Mouse (Mus musculus): ENCODE measurements around the gene Scd2. TPM values are rescaled to one million over a fixed set of nuclear protein-coding genes. Genes with fewer than 3 reads are reported as not detected.
"Not testable (repeated sequence)": the region's sequence is repeated elsewhere in the genome, so short reads cannot be mapped to it uniquely, and the experiment has no call there.

The Scd2 gene
- total and polyA plus RNA-seq, 3 experiments: 47.4 to 593 (median 392) TPM

GRCm38 (mm10) chr19:44248081-44248853, 45.2 kb upstream of the Scd2 start (continued):
- TF ChIP-seq POLR2AphosphoS2 (IDR thresholded peaks at IDR 0.05; ENCODE audit: low read length) (peak; percentile 85), MYB (IDR thresholded peaks at IDR 0.05; ENCODE audit: low read depth, low read length) (no peak), JUND (IDR thresholded peaks at IDR 0.05; ENCODE audit: low read depth, low read length) (no peak), RAD21 (IDR thresholded peaks at IDR 0.05; ENCODE audit: low read depth, low read length) (no peak)

- DNase-seq (ENCODE audit: low read depth, low spot score): no peak
- H3K9ac ChIP-seq (ENCODE audit: control insufficient read depth, low read depth, low read length, poor library complexity, severe bottlenecking): peak overlapping the region; percentile 65
- H3K4me3 ChIP-seq (ENCODE audit: control insufficient read depth in 1 of 2, insufficient read depth in 1 of 2, low read depth in 2 of 2, low read length in 2 of 2): peak overlapping the region; percentile 47 to 49
- peak overlapping the region; percentile 94 for H3K27ac ChIP-seq (ENCODE audit: control insufficient read depth, low read depth, low read length)
- TF ChIP-seq SIN3A (IDR thresholded peaks at IDR 0.05; ENCODE audit: low read length): 0 out of 2 replicates have a peak, but pooled peaks have one; percentile 9
- no peak for TF ChIP-seq UBTF (IDR thresholded peaks at IDR 0.05; ENCODE audit: borderline replicate concordance, insufficient read depth, low read depth, low read length)
- no peaks in the 10 kb centered on the region; the same call in 1 of the 2 replicates for H3K79me2 ChIP-seq (ENCODE audit: control insufficient read depth, insufficient read depth, low read length, poor library complexity)
- H3K36me3 ChIP-seq (ENCODE audit: control insufficient read depth in 1 of 2, insufficient read depth in 2 of 2, low read length in 2 of 2): peaks cover 0 to 9% of the 10 kb centered on the region in 2 experiments; a peak in 2 of 4 replicates
- H3K9me3 ChIP-seq (replicated peaks; ENCODE audit: insufficient read depth, low read length): no peaks in the 10 kb centered on the region
- peaks cover 3 to 14% of the 10 kb centered on the region in 2 experiments for H3K4me1 ChIP-seq (ENCODE audit: control insufficient read depth in 1 of 2, insufficient read depth in 2 of 2, low read length in 2 of 2)
- no peaks in the 10 kb centered on the region for H3K27me3 ChIP-seq (ENCODE audit: control insufficient read depth in 1 of 2, insufficient read depth in 2 of 2, low read length in 2 of 2)
Measured at GRCm38 (mm10) chr19:44248854-44249351, 44.6 kb upstream of the Scd2 start.

- not testable (repeated sequence) for H3K79me2 ChIP-seq (ENCODE audit: control insufficient read depth, insufficient read depth, low read length, poor library complexity); H3K9ac ChIP-seq (ENCODE audit: control insufficient read depth, low read depth, low read length, poor library complexity, severe bottlenecking); H3K27ac ChIP-seq (ENCODE audit: control insufficient read depth, low read depth, low read length); H3K27me3 ChIP-seq (ENCODE audit: control insufficient read depth in 1 of 2, insufficient read depth in 2 of 2, low read length in 2 of 2); DNase-seq (ENCODE audit: low read depth, low spot score); H3K4me3 ChIP-seq (ENCODE audit: control insufficient read depth in 1 of 2, insufficient read depth in 1 of 2, low read depth in 2 of 2, low read length in 2 of 2); H3K9me3 ChIP-seq (replicated peaks; ENCODE audit: insufficient read depth, low read length); H3K36me3 ChIP-seq (ENCODE audit: control insufficient read depth in 1 of 2, insufficient read depth in 2 of 2, low read length in 2 of 2)
- peaks cover 3 to 11% of the 10 kb centered on the region in 2 experiments for H3K4me1 ChIP-seq (ENCODE audit: control insufficient read depth in 1 of 2, insufficient read depth in 2 of 2, low read length in 2 of 2)
- TF ChIP-seq ZNF384 (IDR thresholded peaks at IDR 0.05; ENCODE audit: low read depth, low read length): peak; percentile 48; the same call in 1 of the 2 replicates
- 0 out of 2 replicates have a peak, but pooled peaks have one; percentile 23 for TF ChIP-seq SMC3 (IDR thresholded peaks at IDR 0.05; ENCODE audit: low read depth, low read length)
- peak in 1 of 3 experiments; percentile 20; a peak in 2 of 6 replicates for TF ChIP-seq CTCF (IDR thresholded peaks at IDR 0.05 in 2 of 3, conservative IDR thresholded peaks at IDR 0.05 in 1 of 3; ENCODE audit: control insufficient read depth in 1 of 3, insufficient read depth in 1 of 3, low read depth in 2 of 3, low read length in 3 of 3, poor library complexity in 1 of 3, severe bottlenecking in 1 of 3)
Measured at GRCm38 (mm10) chr19:44251138-44251537, 42.3 kb upstream of the Scd2 start.

- no peak overlapping the region for H3K4me3 ChIP-seq (ENCODE audit: control insufficient read depth in 1 of 2, insufficient read depth in 1 of 2, low read depth in 2 of 2, low read length in 2 of 2)
- no peak overlapping the region for H3K9ac ChIP-seq (ENCODE audit: control insufficient read depth, low read depth, low read length, poor library complexity, severe bottlenecking)
- peaks cover 0 to 6% of the 10 kb centered on the region in 2 experiments for H3K4me1 ChIP-seq (ENCODE audit: control insufficient read depth in 1 of 2, insufficient read depth in 2 of 2, low read length in 2 of 2)
Measured at GRCm38 (mm10) chr19:44251936-44252558, 41.4 kb upstream of the Scd2 start.

GRCm38 (mm10) chr19:44254106-44254505, 39.4 kb upstream of the Scd2 start:
- H3K36me3 ChIP-seq (ENCODE audit: control insufficient read depth in 1 of 2, insufficient read depth in 2 of 2, low read length in 2 of 2); H3K9me3 ChIP-seq (replicated peaks; ENCODE audit: insufficient read depth, low read length); H3K79me2 ChIP-seq (ENCODE audit: control insufficient read depth, insufficient read depth, low read length, poor library complexity); H3K4me1 ChIP-seq (ENCODE audit: control insufficient read depth in 1 of 2, insufficient read depth in 2 of 2, low read length in 2 of 2); H3K4me3 ChIP-seq (ENCODE audit: control insufficient read depth in 1 of 2, insufficient read depth in 1 of 2, low read depth in 2 of 2, low read length in 2 of 2); H3K9ac ChIP-seq (ENCODE audit: control insufficient read depth, low read depth, low read length, poor library complexity, severe bottlenecking); H3K27me3 ChIP-seq (ENCODE audit: control insufficient read depth in 1 of 2, insufficient read depth in 2 of 2, low read length in 2 of 2); DNase-seq (ENCODE audit: low read depth, low spot score); H3K27ac ChIP-seq (ENCODE audit: control insufficient read depth, low read depth, low read length): not testable (repeated sequence)

More at GRCm38 (mm10) chr19:44251936-44252558, 41.4 kb upstream of the Scd2 start:
- DNase-seq (ENCODE audit: low read depth, low spot score): peak; percentile 55
- H3K27ac ChIP-seq (ENCODE audit: control insufficient read depth, low read depth, low read length): no peak overlapping the region
- no peaks in the 10 kb centered on the region for H3K27me3 ChIP-seq (ENCODE audit: control insufficient read depth in 1 of 2, insufficient read depth in 2 of 2, low read length in 2 of 2)
- H3K36me3 ChIP-seq (ENCODE audit: control insufficient read depth in 1 of 2, insufficient read depth in 2 of 2, low read length in 2 of 2): peaks cover 0 to 2% of the 10 kb centered on the region in 2 experiments; a peak in 2 of 4 replicates
- no peaks in the 10 kb centered on the region for H3K9me3 ChIP-seq (replicated peaks; ENCODE audit: insufficient read depth, low read length)
- TF ChIP-seq MYC (IDR thresholded peaks at IDR 0.05; ENCODE audit: low read depth, low read length) (no peak), SMC3 (IDR thresholded peaks at IDR 0.05; ENCODE audit: low read depth, low read length) (no peak), RAD21 (IDR thresholded peaks at IDR 0.05; ENCODE audit: low read depth, low read length) (no peak), UBTF (IDR thresholded peaks at IDR 0.05; ENCODE audit: borderline replicate concordance, insufficient read depth, low read depth, low read length) (no peak)
- H3K79me2 ChIP-seq (ENCODE audit: control insufficient read depth, insufficient read depth, low read length, poor library complexity): no peaks in the 10 kb centered on the region; the same call in 1 of the 2 replicates

Measured in MEL (cell line).